Mouse (Mus musculus) CD4-positive, CD25-positive, alpha-beta regulatory T cell (primary cell): ENCODE results near the gene Cdkn1c. TPM values are rescaled to one million over a fixed set of nuclear protein-coding genes. Genes with fewer than 3 reads are reported as not detected.

ENCODE experiments used
- polyA plus RNA-seq: library from polyadenylated mRNA; unstranded; fragments of 100-300 nt; shearing (Covaris generic); gene quantifications from one replicate; pipeline ENCODE4 v1.2.1, GENCODE M21; 2017

Gene Cdkn1c
- polyA plus RNA-seq: 7.4 TPM

DNA sequence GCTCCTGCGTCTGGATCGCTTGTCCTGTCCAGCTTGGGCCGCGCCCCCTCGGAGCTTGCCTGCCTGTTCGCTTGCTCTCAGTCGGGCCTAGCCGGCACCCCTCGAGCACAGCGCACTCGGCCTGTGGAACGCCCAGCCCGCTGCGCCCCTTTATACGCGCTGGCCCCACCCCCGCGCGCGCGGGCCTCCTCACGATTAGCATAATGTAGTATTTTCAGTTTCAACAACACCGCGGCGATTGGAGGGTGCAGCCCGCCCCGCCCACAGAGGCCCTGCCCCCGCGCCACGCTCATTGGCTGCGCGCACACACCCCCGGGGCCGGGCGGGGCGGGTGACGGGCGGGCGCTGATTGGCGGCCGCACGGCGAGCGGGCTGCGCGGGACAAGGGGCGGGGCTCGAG lies at the start of gene Cdkn1c:
Cdkn1c (minus strand) TSS at position 177 of the 400 bp plus-strand sequence.

GRCm38 (mm10) chr7:143502418-143503200 lies 41.8 kb upstream of the Cdkn1c start, which contains the start of gene Phlda2:
Phlda2 (minus strand) TSS chr7:143503150.

GRCm38 (mm10) chr7:143473347-143474101 lies 12.7 kb upstream of the Cdkn1c start, which contains the start of gene Slc22a18:
Slc22a18 (plus strand) TSS chr7:143473736.

Other genes with a start within 250 kb of the Cdkn1c start
- 0.51 TPM for gene Slc22a18, start 12.7 kb upstream of the Cdkn1c start, polyA plus RNA-seq
- not detected for gene Phlda2, start 42.1 kb upstream of the Cdkn1c start, polyA plus RNA-seq
- 299 TPM for gene Nap1l4, start 88.1 kb upstream of the Cdkn1c start, polyA plus RNA-seq
- 48.2 TPM for gene Cars, start 139.0 kb upstream of the Cdkn1c start, polyA plus RNA-seq
- gene Tnfrsf26, start 167.7 kb upstream of the Cdkn1c start, polyA plus RNA-seq: 24.0 TPM
- 22.3 TPM for gene Tnfrsf22, start 188.6 kb upstream of the Cdkn1c start, polyA plus RNA-seq
- 2.5 TPM for gene Tnfrsf23, start 224.8 kb upstream of the Cdkn1c start, polyA plus RNA-seq